Mouse (Mus musculus): ENCODE data around the gene Yars2. TPM values are rescaled to one million over a fixed set of nuclear protein-coding genes. Genes with fewer than 3 reads are reported as not detected.

Gene Yars2
- polyA plus RNA-seq (2016; fragmentation: Nextera tagmentation; extraction: Ambion mirVana), result 41.0 and 49.3 TPM in 2 replicates

GRCm38 (mm10) chr16:16302369-16303137 lies at the start of gene Yars2:
Gene Yars2 (plus strand): TSS chr16:16302965.
- under 1% methylated on average over 50 of the region's 50 CpGs for WGBS
- H3K36me3 ChIP-seq (replicated peaks), result peaks cover 18% of the 10 kb centered on the region

GRCm38 (mm10) chr16:16253326-16254074 lies 49.3 kb upstream of the Yars2 start:
- H3K4me1 ChIP-seq, result peaks cover 12% of the 10 kb centered on the region
- no peaks in the 10 kb centered on the region for H3K9me3 ChIP-seq
- no peaks in the 10 kb centered on the region for H3K27me3 ChIP-seq (replicated peaks; ENCODE audit: low read depth, poor library complexity, severe bottlenecking)
- no peak overlapping the region; the same call in 1 of the 2 replicates for H3K27ac ChIP-seq (replicated peaks)
- WGBS, result 32% methylated on average over 4 of the region's 4 CpGs
- no peaks in the 10 kb centered on the region for H3K36me3 ChIP-seq (replicated peaks)
- peak; percentile 39 for DNase-seq (ENCODE audit: low spot score)
- H3K4me3 ChIP-seq, result no peak overlapping the region

More at GRCm38 (mm10) chr16:16302369-16303137, at the start of gene Yars2:
- DNase-seq (ENCODE audit: low spot score), result peak; percentile 92
- no peaks in the 10 kb centered on the region for H3K27me3 ChIP-seq (replicated peaks; ENCODE audit: low read depth, poor library complexity, severe bottlenecking)
- H3K9me3 ChIP-seq, result no peaks in the 10 kb centered on the region
- H3K4me3 ChIP-seq, result peak within 1 kb of the TSS; percentile 94
- peak within 1 kb of the TSS; percentile 95 for H3K27ac ChIP-seq (replicated peaks)
- peaks cover 21% of the 10 kb centered on the region for H3K4me1 ChIP-seq

GRCm38 (mm10) chr16:16255217-16255616 lies 47.5 kb upstream of the Yars2 start:
- no peaks in the 10 kb centered on the region for H3K27me3 ChIP-seq (replicated peaks; ENCODE audit: low read depth, poor library complexity, severe bottlenecking)
- no peak for DNase-seq (ENCODE audit: low spot score)
- H3K27ac ChIP-seq (replicated peaks), result no peak overlapping the region
- no peak overlapping the region for H3K4me3 ChIP-seq
- peaks cover 12% of the 10 kb centered on the region for H3K4me1 ChIP-seq
- H3K9me3 ChIP-seq, result no peaks in the 10 kb centered on the region
- 78% methylated on average over 1 of the region's 1 CpGs for WGBS
- no peaks in the 10 kb centered on the region for H3K36me3 ChIP-seq (replicated peaks)

DNA sequence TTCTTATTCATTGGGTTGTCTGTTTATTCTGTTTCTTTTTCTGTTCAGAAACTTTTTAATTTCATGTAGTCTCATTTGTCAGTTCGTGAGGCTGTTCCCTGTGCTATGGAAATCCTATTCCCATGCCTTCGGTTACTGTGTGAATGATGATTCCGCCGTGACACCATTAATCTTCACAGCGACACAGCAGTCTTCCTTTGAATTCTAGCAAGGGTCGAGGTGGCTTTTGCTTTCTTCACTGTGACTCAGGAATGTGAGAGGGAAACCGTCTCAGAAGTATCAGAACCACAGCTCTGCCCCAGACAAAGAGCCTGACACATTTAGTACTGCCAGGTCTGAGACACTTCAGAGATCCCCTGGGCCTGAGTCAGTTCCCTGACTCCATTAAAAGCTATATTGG lies 46.9 kb upstream of the Yars2 start:
- no peak overlapping the region for H3K4me3 ChIP-seq
- H3K27ac ChIP-seq (replicated peaks), result no peak overlapping the region
- H3K4me1 ChIP-seq, result peaks cover 12% of the 10 kb centered on the region
- H3K27me3 ChIP-seq (replicated peaks; ENCODE audit: low read depth, poor library complexity, severe bottlenecking), result no peaks in the 10 kb centered on the region
- no peak for DNase-seq (ENCODE audit: low spot score)
- no peaks in the 10 kb centered on the region for H3K9me3 ChIP-seq
- WGBS, result 85% methylated on average over 7 of the region's 7 CpGs
- no peaks in the 10 kb centered on the region for H3K36me3 ChIP-seq (replicated peaks)

GRCm38 (mm10) chr16:16256672-16257071 lies 46.1 kb upstream of the Yars2 start:
- Histone ChIP-seq H3K36me3 (replicated peaks) (no peaks in the 10 kb centered on the region), H3K9me3 (no peaks in the 10 kb centered on the region), H3K4me3 (no peak overlapping the region), H3K27ac (replicated peaks) (no peak overlapping the region), H3K4me1 (peaks cover 8% of the 10 kb centered on the region), H3K27me3 (replicated peaks; ENCODE audit: low read depth, poor library complexity, severe bottlenecking) (no peaks in the 10 kb centered on the region)
- DNase-seq (ENCODE audit: low spot score), result no peak
- 81% methylated on average over 1 of the region's 1 CpGs for WGBS

DNA sequence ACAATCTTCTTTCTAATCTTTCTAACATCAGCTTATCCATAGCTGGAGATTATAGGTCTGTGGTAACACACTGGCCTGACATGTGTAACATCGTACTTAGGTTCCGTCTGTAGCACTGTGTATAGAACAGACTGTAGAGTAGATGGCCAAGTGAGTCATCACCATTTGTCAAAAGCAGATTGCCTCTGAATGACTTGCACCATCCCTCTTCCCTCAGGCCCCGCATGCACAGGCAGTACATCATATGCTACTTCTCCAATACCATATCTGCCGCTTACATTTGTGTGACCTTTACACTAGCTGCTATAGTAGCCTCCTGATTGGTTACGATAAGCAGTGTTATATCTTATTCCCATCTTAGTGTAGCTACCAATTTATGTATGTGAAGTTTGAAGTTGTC lies 41.9 kb upstream of the Yars2 start:
- WGBS, result 95% methylated on average over 5 of the region's 5 CpGs
- no peaks in the 10 kb centered on the region for H3K4me1 ChIP-seq
- H3K36me3 ChIP-seq (replicated peaks), result no peaks in the 10 kb centered on the region
- H3K27ac ChIP-seq (replicated peaks), result no peak overlapping the region
- no peak overlapping the region for H3K4me3 ChIP-seq
- no peaks in the 10 kb centered on the region for H3K9me3 ChIP-seq
- DNase-seq (ENCODE audit: low spot score), result no peak
- H3K27me3 ChIP-seq (replicated peaks; ENCODE audit: low read depth, poor library complexity, severe bottlenecking), result no peaks in the 10 kb centered on the region

- Histone ChIP-seq H3K27ac (replicated peaks) (no peak overlapping the region), H3K4me1 (no peaks in the 10 kb centered on the region), H3K4me3 (no peak overlapping the region), H3K36me3 (replicated peaks) (no peaks in the 10 kb centered on the region), H3K27me3 (replicated peaks; ENCODE audit: low read depth, poor library complexity, severe bottlenecking) (no peaks in the 10 kb centered on the region), H3K9me3 (no peaks in the 10 kb centered on the region)
- no peak for DNase-seq (ENCODE audit: low spot score)
- 92% methylated on average over 6 of the region's 6 CpGs for WGBS
These were observed 41.3 kb upstream of the Yars2 start for GRCm38 (mm10) chr16:16261481-16261880.

GRCm38 (mm10) chr16:16262436-16262835 lies 40.3 kb upstream of the Yars2 start:
- no peak overlapping the region for H3K4me3 ChIP-seq
- 84% methylated on average over 3 of the region's 3 CpGs for WGBS
- DNase-seq (ENCODE audit: low spot score), result no peak
- H3K27me3 ChIP-seq (replicated peaks; ENCODE audit: low read depth, poor library complexity, severe bottlenecking), result no peaks in the 10 kb centered on the region
- no peaks in the 10 kb centered on the region for H3K4me1 ChIP-seq
- no peaks in the 10 kb centered on the region for H3K36me3 ChIP-seq (replicated peaks)
- no peaks in the 10 kb centered on the region for H3K9me3 ChIP-seq
- no peak overlapping the region for H3K27ac ChIP-seq (replicated peaks)

- 65% methylated on average over 3 of the region's 3 CpGs for WGBS
These were observed 29.8 kb upstream of the Yars2 start for GRCm38 (mm10) chr16:16272978-16273377.

GRCm38 (mm10) chr16:16273752-16274151 lies 29.0 kb upstream of the Yars2 start:
- Histone ChIP-seq H3K27me3 (replicated peaks; ENCODE audit: low read depth, poor library complexity, severe bottlenecking) (no peaks in the 10 kb centered on the region), H3K27ac (replicated peaks) (no peak overlapping the region)
- WGBS, result 88% methylated on average over 6 of the region's 6 CpGs

More at GRCm38 (mm10) chr16:16272978-16273377, 29.8 kb upstream of the Yars2 start:
- H3K4me1 ChIP-seq, result no peaks in the 10 kb centered on the region
- H3K36me3 ChIP-seq (replicated peaks), result no peaks in the 10 kb centered on the region
- no peaks in the 10 kb centered on the region for H3K9me3 ChIP-seq
- no peak overlapping the region for H3K4me3 ChIP-seq
- no peaks in the 10 kb centered on the region for H3K27me3 ChIP-seq (replicated peaks; ENCODE audit: low read depth, poor library complexity, severe bottlenecking)
- H3K27ac ChIP-seq (replicated peaks), result no peak overlapping the region
- no peak for DNase-seq (ENCODE audit: low spot score)

GRCm38 (mm10) chr16:16303138-16303827 lies 518 bp downstream of the Yars2 start:
- Histone ChIP-seq H3K9me3 (no peaks in the 10 kb centered on the region), H3K27me3 (replicated peaks; ENCODE audit: low read depth, poor library complexity, severe bottlenecking) (no peaks in the 10 kb centered on the region), H3K27ac (replicated peaks) (peak overlapping the region; percentile 95), H3K36me3 (replicated peaks) (peaks cover 25% of the 10 kb centered on the region), H3K4me1 (peaks cover 21% of the 10 kb centered on the region), H3K4me3 (peak overlapping the region; percentile 94)
- DNase-seq (ENCODE audit: low spot score), result peak; percentile 73
- WGBS, result under 1% methylated on average over 61 of the region's 61 CpGs

More at GRCm38 (mm10) chr16:16273752-16274151, 29.0 kb upstream of the Yars2 start:
- Histone ChIP-seq H3K36me3 (replicated peaks) (no peaks in the 10 kb centered on the region), H3K4me3 (no peak overlapping the region), H3K4me1 (no peaks in the 10 kb centered on the region), H3K9me3 (no peaks in the 10 kb centered on the region)
- DNase-seq (ENCODE audit: low spot score), result no peak

- DNase-seq (ENCODE audit: low spot score), result no peak
- Histone ChIP-seq H3K27me3 (replicated peaks; ENCODE audit: low read depth, poor library complexity, severe bottlenecking) (no peaks in the 10 kb centered on the region), H3K36me3 (replicated peaks) (peaks cover 30% of the 10 kb centered on the region), H3K27ac (replicated peaks) (peak overlapping the region; percentile 95), H3K4me3 (peak overlapping the region; percentile 94), H3K4me1 (peaks cover 21% of the 10 kb centered on the region), H3K9me3 (no peaks in the 10 kb centered on the region)
- WGBS, result 18% methylated on average over 7 of the region's 7 CpGs
These were observed 1.1 kb downstream of the Yars2 start for GRCm38 (mm10) chr16:16303888-16304287.
